Mouse (Mus musculus) heart, postnatal 0 days (tissue): ENCODE measurements around the gene Gm44502.

ENCODE experiments used
- CTCF ChIP-seq: IDR thresholded peaks from 2 replicates; pipeline ENCODE4 v1.5.1; 2016; ENCODE audit warnings: antibody characterized with exemption, control low read depth, low read depth
- EP300 ChIP-seq: IDR thresholded peaks from 2 replicates; pipeline ENCODE4 v1.6.1; 2016; ENCODE audit warnings: antibody characterized with exemption, low read depth

- TF ChIP-seq CTCF (no peak), EP300 (no peak)
Observed at GRCm38 (mm10) chr15:89461321-89461720, 31.8 kb upstream of the Gm44502 start.
